Mouse (Mus musculus): ENCODE measurements at regions not wholly inside any gene's neighbourhood (a gene's known extent, or its start where the extent isn't known, plus 50 kb on each side); places are given as distances from the start of the nearest gene placed in this dataset.

DNA sequence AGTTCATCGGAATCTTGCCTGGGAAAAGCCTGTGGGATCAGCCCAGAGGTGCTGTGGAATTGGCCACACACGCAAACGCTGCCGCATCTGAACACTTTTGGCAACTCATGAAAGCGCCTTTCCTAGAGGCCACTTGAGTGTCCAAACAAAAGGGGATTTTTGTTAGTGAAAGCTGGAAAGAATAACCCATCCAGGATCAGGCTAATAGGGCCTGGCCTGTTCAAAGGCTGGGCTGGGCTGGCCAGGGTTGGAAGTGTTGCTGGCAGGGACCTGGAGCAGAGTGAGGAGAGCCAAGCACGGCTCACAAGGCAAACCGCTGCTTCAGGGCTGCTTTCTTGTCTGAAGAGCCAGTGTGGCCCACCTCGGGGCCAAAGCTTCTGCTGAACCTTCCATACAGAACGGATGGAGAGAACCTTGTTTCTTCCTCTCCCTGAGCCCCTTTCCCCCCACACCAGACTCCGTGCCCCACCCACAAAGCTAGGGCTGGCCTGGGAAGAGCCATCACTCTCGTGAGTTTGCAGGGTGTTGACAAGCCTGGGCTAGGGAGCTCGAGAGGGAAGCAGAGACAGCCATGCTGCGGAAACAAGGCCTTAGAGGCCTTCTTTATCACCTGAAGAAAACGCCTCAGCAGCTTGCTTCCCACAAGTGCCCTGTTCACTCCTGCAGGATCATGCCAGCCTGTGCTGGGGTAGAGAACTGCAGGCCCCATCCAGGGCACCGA, 459.5 kb downstream of the Ccdc171 start:
- no peak overlapping the region for H3K9ac ChIP-seq (ENCODE audit: insufficient read depth, low read depth)
- no peaks in the 10 kb centered on the region for H3K27me3 ChIP-seq (replicated peaks)
- H3K4me1 ChIP-seq (ENCODE audit: control insufficient read depth in 1 of 2, insufficient read depth in 2 of 2), result no peaks in the 10 kb centered on the region
- in situ Hi-C loops (cut with MboI; ENCODE audit: low pct_ligation_motif_present, low pct_unique_long_range_greater_than_20kb, low sequenced_read_pairs), result no loop called here
- H3K79me2 ChIP-seq (replicated peaks; ENCODE audit: control insufficient read depth, extremely low read depth, insufficient read depth, poor library complexity, severe bottlenecking), result no peaks in the 10 kb centered on the region
- H3K36me3 ChIP-seq (replicated peaks in 1 of 2; ENCODE audit: control insufficient read depth in 1 of 2, insufficient read depth in 1 of 2, low read length in 1 of 2), result no peaks in the 10 kb centered on the region
- no peak overlapping the region for H3K27ac ChIP-seq (ENCODE audit: insufficient read depth, low read depth)
- no peak for DNase-seq (ENCODE audit: extremely low read depth)
- dilution Hi-C loops (cut with MboI; ENCODE audit: extremely low pct_ligation_motif_present, extremely low pct_unique_long_range_greater_than_20kb, low sequenced_read_pairs), result no loop called here
- no peak overlapping the region for H3K4me3 ChIP-seq (replicated peaks in 1 of 3; ENCODE audit: low read depth in 2 of 3, low read length in 2 of 3, poor library complexity in 1 of 3)
- peaks cover 59% of the 10 kb centered on the region for H3K9me3 ChIP-seq (replicated peaks; ENCODE audit: low read length)
- TF ChIP-seq MAFK (IDR thresholded peaks at IDR 0.05; ENCODE audit: insufficient replicate concordance, low read length) (no peak), UBTF (IDR thresholded peaks at IDR 0.05; ENCODE audit: low read depth, low read length) (no peak), MYC (IDR thresholded peaks at IDR 0.05; ENCODE audit: low read depth, low read length) (no peak), BHLHE40 (IDR thresholded peaks at IDR 0.05; ENCODE audit: low read depth, low read length) (no peak), CHD2 (IDR thresholded peaks at IDR 0.05; ENCODE audit: low read length) (no peak), MXI1 (IDR thresholded peaks at IDR 0.05; ENCODE audit: low read depth, low read length) (no peak)
- H3K4me2 ChIP-seq (ENCODE audit: insufficient read depth, low read depth, poor library complexity, severe bottlenecking), result no peak overlapping the region

DNA sequence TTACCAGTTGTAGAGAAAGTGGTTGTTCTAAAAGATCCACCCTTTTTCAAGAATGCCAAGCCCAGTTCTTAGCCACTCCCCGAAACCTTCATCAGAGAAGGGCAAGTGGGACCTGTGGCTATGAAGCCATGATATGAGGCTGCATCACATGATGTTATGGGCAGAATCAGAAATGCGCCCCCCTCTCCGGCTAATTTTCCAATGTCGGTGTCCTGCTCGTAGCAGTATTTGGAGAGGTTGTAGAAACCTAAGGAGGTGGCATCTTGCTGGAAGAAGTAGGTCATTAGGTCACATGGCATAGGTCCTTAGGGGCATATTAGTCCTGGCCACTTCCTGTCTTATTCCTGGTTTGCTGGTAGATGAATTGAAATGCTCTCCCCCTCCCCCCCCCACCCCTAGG, 460.1 kb downstream of the Ccdc171 start:
- no peak for TF ChIP-seq JUND (conservative IDR thresholded peaks at IDR 0.05; ENCODE audit: low read depth, low read length)
- TF ChIP-seq NELFE (IDR thresholded peaks at IDR 0.05; ENCODE audit: low read depth, low read length), result no peak
- TF ChIP-seq IRF4 (IDR thresholded peaks at IDR 0.05; ENCODE audit: low read depth, low read length), result no peak
- no peak for TF ChIP-seq POLR2AphosphoS2 (IDR thresholded peaks at IDR 0.05; ENCODE audit: low read depth, low read length)
- DNase-seq (ENCODE audit: extremely low read depth), result no peak
- Histone ChIP-seq H3K27me3 (replicated peaks) (no peaks in the 10 kb centered on the region), H3K9me3 (replicated peaks; ENCODE audit: low read length) (peaks cover 64% of the 10 kb centered on the region), H3K27ac (ENCODE audit: insufficient read depth, low read depth) (no peak overlapping the region), H3K9ac (ENCODE audit: insufficient read depth, low read depth) (no peak overlapping the region), H3K79me2 (replicated peaks; ENCODE audit: control insufficient read depth, extremely low read depth, insufficient read depth, poor library complexity, severe bottlenecking) (no peaks in the 10 kb centered on the region), H3K4me2 (ENCODE audit: insufficient read depth, low read depth, poor library complexity, severe bottlenecking) (no peak overlapping the region), H3K4me1 (ENCODE audit: control insufficient read depth in 1 of 2, insufficient read depth in 2 of 2) (no peaks in the 10 kb centered on the region), H3K4me3 (replicated peaks in 1 of 3; ENCODE audit: low read depth in 2 of 3, low read length in 2 of 3, poor library complexity in 1 of 3) (no peak overlapping the region), H3K36me3 (replicated peaks in 1 of 2; ENCODE audit: control insufficient read depth in 1 of 2, insufficient read depth in 1 of 2, low read length in 1 of 2) (no peaks in the 10 kb centered on the region)
- in situ Hi-C loops (cut with MboI; ENCODE audit: low pct_ligation_motif_present, low pct_unique_long_range_greater_than_20kb, low sequenced_read_pairs), result no loop called here
- dilution Hi-C loops (cut with MboI; ENCODE audit: extremely low pct_ligation_motif_present, extremely low pct_unique_long_range_greater_than_20kb, low sequenced_read_pairs), result no loop called here

DNA sequence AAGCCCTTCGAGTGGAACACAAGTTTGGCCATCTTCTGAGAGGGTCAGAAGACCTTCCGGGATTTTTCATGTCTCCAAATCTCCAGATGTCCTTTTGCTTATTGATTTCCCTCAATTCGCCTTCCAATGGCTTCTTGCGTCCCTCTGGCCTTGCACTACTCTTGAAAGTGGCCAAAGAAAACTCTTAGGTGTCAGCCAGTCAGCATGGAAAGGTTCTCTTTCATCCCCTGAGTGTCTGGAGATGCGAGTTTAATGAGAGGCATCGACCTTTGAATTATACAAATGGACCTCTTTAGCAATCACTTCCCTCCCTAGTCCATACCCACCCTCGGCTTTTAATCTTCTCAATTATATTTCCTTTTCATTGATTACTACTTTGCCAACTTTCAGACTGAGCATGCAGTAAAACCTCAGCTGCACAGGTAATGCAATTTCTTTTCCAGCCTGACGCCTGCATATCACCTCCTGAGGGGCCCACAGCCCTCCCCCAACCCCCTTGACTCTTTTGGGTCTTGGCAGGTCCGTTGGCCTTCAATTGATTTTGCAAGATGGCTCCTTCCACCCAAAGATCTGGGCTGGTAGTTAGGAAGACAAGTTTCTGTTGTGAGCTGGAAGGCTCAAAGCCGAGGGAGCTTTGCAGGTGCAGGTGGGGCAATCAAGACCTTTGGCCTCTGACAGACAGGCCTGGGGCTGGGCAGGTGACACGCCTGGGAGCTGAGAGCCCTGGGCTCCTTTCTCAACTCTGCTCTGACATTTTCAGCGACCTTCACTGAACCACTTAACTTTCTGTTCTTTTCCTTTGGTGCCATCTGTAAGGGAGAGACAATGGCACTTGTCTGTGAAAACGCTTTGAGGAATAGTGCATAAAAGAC, 461.8 kb downstream of the Ccdc171 start:
- no peak overlapping the region for H3K4me2 ChIP-seq (ENCODE audit: insufficient read depth, low read depth, poor library complexity, severe bottlenecking)
- no peaks in the 10 kb centered on the region for H3K27me3 ChIP-seq (replicated peaks)
- H3K27ac ChIP-seq (ENCODE audit: insufficient read depth, low read depth), result no peak overlapping the region
- in situ Hi-C loops (cut with MboI; ENCODE audit: low pct_ligation_motif_present, low pct_unique_long_range_greater_than_20kb, low sequenced_read_pairs) (no loop called here), dilution Hi-C loops (cut with MboI; ENCODE audit: extremely low pct_ligation_motif_present, extremely low pct_unique_long_range_greater_than_20kb, low sequenced_read_pairs) (no loop called here)
- no peak for DNase-seq (ENCODE audit: extremely low read depth)
- peaks cover 63% of the 10 kb centered on the region for H3K9me3 ChIP-seq (replicated peaks; ENCODE audit: low read length)
- no peak overlapping the region for H3K4me3 ChIP-seq (replicated peaks in 1 of 3; ENCODE audit: low read depth in 2 of 3, low read length in 2 of 3, poor library complexity in 1 of 3)
- no peak for TF ChIP-seq EP300 (IDR thresholded peaks at IDR 0.05; ENCODE audit: low read length)
- TF ChIP-seq TCF12 (IDR thresholded peaks at IDR 0.05; ENCODE audit: low read depth, low read length), result no peak
- no peak for TF ChIP-seq MEF2A (IDR thresholded peaks at IDR 0.05; ENCODE audit: borderline replicate concordance, low read depth, low read length)
- TF ChIP-seq TBP (conservative IDR thresholded peaks at IDR 0.05; ENCODE audit: low read depth, low read length), result no peak
- no peak for TF ChIP-seq MAX (IDR thresholded peaks at IDR 0.05; ENCODE audit: low read length)
- TF ChIP-seq HCFC1 (IDR thresholded peaks at IDR 0.05; ENCODE audit: low read depth, low read length), result no peak
- TF ChIP-seq CHD2 (IDR thresholded peaks at IDR 0.05; ENCODE audit: low read length), result no peak
- TF ChIP-seq RCOR1 (conservative IDR thresholded peaks at IDR 0.05; ENCODE audit: low read depth, low read length), result no peak
- no peak for TF ChIP-seq CTCF (conservative IDR thresholded peaks at IDR 0.05 in 1 of 2, IDR thresholded peaks at IDR 0.05 in 1 of 2; ENCODE audit: low read depth in 2 of 2, low read length in 2 of 2)
- TF ChIP-seq ZC3H11A (IDR thresholded peaks at IDR 0.05; ENCODE audit: low read depth, low read length), result no peak
- TF ChIP-seq NELFE (IDR thresholded peaks at IDR 0.05; ENCODE audit: low read depth, low read length), result no peak
- no peak overlapping the region for H3K9ac ChIP-seq (ENCODE audit: insufficient read depth, low read depth)
- no peaks in the 10 kb centered on the region for H3K79me2 ChIP-seq (replicated peaks; ENCODE audit: control insufficient read depth, extremely low read depth, insufficient read depth, poor library complexity, severe bottlenecking)
- H3K36me3 ChIP-seq (replicated peaks in 1 of 2; ENCODE audit: control insufficient read depth in 1 of 2, insufficient read depth in 1 of 2, low read length in 1 of 2), result no peaks in the 10 kb centered on the region
- no peaks in the 10 kb centered on the region for H3K4me1 ChIP-seq (ENCODE audit: control insufficient read depth in 1 of 2, insufficient read depth in 2 of 2)
